Mouse (Mus musculus) erythroblast, embryonic 14.5 days (primary cell): Measurements from ENCODE around the gene Mettl8.

Experiments used
- GATA1 ChIP-seq: IDR thresholded peaks from 2 replicates; pipeline ENCODE4 v1.6.1; 2012; ENCODE audit warnings: low read length, inconsistent platforms, mixed read lengths
- TAL1 ChIP-seq: IDR thresholded peaks from 3 replicates; pipeline ENCODE4 v1.6.1; 2012; ENCODE audit warnings: low read length, inconsistent platforms, mixed read lengths

DNA sequence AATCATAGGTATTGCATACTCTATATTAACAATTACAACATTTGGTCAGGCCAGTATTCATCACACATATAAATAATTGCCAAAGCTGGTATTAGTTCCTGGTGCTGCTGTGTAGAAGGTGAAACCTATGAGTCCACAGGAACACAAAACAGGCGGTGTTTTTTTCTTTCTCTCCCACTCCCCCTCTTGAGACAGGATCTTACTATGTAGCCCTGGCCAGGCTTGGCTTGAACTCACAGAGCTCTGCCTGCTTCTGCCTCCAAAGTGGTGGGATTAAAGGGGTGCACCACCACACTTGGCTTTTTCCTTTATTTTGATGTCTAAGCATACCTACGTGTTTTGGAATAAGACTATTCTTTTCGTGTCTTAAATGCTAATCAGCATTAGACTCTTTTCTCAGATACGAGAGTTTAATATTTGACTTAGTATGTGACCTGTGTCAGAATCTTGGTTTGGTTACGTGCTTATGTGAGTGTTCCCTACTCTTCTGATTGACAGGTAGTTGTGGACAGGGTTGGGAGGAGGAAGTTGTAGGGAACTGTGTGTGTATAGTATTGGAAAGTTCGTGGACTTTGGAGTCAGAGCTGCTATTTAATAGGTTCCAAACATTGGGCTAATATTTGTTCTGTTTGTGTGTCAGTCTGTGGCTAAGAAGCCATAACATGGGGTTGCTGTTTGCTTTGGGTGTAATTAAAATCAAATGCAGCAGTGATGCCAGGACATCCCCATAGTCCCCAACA, 28.2 kb upstream of the Mettl8 start:
- TF ChIP-seq GATA1 (no peak), TAL1 (no peak)
